Mouse (Mus musculus) skeletal muscle tissue, postnatal 0 days (tissue): ENCODE measurements around the gene Prl3d2. TPM values are rescaled to one million over a fixed set of nuclear protein-coding genes. Genes with fewer than 3 reads are reported as not detected.

Experiments
- polyA plus RNA-seq: library from polyadenylated mRNA; unstranded; fragments of >200 nt; fragmentation: Nextera tagmentation; extraction: Ambion mirVana; gene quantifications from 2 replicates; pipeline ENCODE4 v1.2.1, GENCODE M21; 2015

Gene Prl3d2
- not detected in 2 replicates for polyA plus RNA-seq

DNA sequence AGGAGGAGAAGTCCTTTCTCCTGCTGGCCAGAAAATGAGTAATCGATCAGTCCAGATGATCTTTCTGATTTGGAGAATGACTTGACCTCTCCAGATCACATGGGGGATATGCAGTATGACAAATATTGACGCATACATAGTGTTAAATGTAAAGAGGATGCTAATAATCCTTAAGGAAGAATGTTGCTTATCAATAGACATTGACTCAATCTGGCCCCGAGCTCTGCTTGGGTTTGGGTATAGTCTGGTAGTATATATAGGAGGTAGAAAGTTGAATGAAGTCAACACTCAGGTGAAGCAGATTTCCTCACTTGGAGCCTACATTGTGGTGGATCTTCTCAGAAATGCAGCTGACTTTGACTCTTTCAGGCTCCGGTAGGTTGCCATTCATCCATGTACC lies at the start of gene Prl3d2:
Gene Prl3d2 (plus strand): TSS at position 301 of the 400 bp plus-strand sequence.

DNA sequence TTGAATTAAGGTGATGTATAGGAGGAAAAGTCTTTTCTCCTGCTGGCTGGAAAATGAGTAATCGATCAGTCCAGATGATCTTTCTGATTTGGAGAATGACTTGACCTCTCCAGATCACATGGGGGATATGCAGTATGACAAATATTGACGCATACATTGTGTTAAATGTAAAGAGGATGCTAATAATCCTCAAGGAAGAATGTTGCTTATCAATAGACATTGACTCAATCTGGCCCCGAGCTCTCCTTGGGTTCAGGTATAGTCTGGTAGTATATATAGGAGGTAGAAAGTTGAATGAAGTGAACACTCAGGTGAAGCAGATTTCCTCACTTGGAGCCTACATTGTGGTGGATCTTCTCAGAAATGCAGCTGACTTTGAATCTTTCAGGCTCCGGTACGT lies 27.6 kb upstream of the Prl3d2 start, which contains the start of gene Prl3d1:
Gene Prl3d1 (plus strand): TSS at position 301 of the 400 bp plus-strand sequence.

DNA sequence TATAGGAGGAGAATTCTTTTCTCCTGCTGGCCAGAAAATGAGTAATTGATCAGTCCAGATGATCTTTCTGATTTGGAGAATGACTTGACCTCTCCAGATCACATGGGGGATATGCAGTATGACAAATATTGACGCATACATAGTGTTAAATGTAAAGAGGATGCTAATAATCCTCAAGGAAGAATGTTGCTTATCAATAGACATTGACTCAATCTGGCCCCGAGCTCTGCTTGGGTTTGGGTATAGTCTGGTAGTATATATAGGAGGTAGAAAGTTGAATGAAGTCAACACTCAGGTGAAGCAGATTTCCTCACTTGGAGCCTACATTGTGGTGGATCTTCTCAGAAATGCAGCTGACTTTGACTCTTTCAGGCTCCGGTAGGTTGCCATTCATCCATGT lies 35.0 kb downstream of the Prl3d2 start, which contains the start of gene Prl3d3:
Gene Prl3d3 (plus strand): TSS at position 301 of the 400 bp plus-strand sequence.

Other genes starting within 250 kb of the Prl3d2 start
- gene Prl, start 64.1 kb upstream of the Prl3d2 start, polyA plus RNA-seq: not detected in 2 replicates
- not detected in 2 replicates for gene Prl3d1, start 27.5 kb upstream of the Prl3d2 start, polyA plus RNA-seq
- not detected in 2 replicates for gene Prl3d3, start 35.1 kb downstream of the Prl3d2 start, polyA plus RNA-seq
- gene Prl3c1, start 75.0 kb downstream of the Prl3d2 start, polyA plus RNA-seq: not detected in 2 replicates
- gene Prl3b1, start 120.1 kb downstream of the Prl3d2 start, polyA plus RNA-seq: not detected in 2 replicates
- not detected in 2 replicates for gene Prl3a1, start 137.7 kb downstream of the Prl3d2 start, polyA plus RNA-seq
- not detected in 2 replicates for gene Prl6a1, start 190.9 kb downstream of the Prl3d2 start, polyA plus RNA-seq
- gene Prl8a2, start 224.0 kb downstream of the Prl3d2 start, polyA plus RNA-seq: not detected in 2 replicates